Comparison of ENCODE assay signal across 19 mouse cellular contexts in the genomic region with DNA sequence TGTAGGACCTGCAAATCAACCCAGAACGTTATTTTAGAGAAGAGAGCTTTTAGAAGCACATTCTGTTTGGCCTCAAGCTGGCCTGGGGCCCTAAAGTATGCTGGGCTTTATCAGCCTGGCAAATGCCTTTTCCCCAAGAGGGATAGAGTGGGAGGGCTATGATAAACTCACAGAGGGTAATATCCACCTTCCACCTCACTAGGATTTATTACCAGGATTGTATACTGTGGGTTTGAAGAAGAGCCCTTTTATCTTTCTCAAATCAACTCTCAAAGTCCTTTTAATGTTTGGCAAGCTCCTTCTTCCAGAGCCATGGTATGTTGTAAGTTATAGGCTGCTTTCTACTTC. TPM values are rescaled to one million over a fixed set of nuclear protein-coding genes. Genes with fewer than 3 reads are reported as not detected.
DNase-seq lines count a peak whose midpoint lies in the region; ATAC-seq lines count a peak whose summit lies in the region.
"Had no signal": no experiment of that assay in that cellular context is flagged by ENCODE, and none has a peak within 500 bp of the region (broad histone marks: within the 10 kb centered on the region; RNA-seq: fewer than 3 reads in every experiment).

No protein-coding gene starts in this region.

- H3K4me1 ChIP-seq in heart, embryonic 14.5 days (ENCODE audit: control insufficient read depth in 2 of 2, insufficient read depth in 2 of 2, low read length in 2 of 2) = peaks cover 7 to 11% of the 10 kb centered on the region in 2 experiments
- H3K4me1 ChIP-seq in kidney, embryonic 16.5 days (ENCODE audit: insufficient read depth, low read length) = no peaks in the 10 kb centered on the region; the same call in none of the 2 replicates
- no peaks in the 10 kb centered on the region for H3K4me1 ChIP-seq in intestine, embryonic 16.5 days (ENCODE audit: control insufficient read depth, insufficient read depth, low read length)
- H3K4me1 ChIP-seq: forebrain, embryonic 15.5 days; hindbrain, embryonic 15.5 days; limb, embryonic 15.5 days had no signal

- peak; percentile 66; the same call in 1 of the 2 replicates for ATAC-seq in heart, embryonic 14.5 days (ENCODE audit: insufficient number of reproducible peaks, insufficient read depth, low FRiP score, low read depth)
- peak; percentile 2; the same call in 1 of the 2 replicates for ATAC-seq in kidney, embryonic 16.5 days (ENCODE audit: low FRiP score, low TSS enrichment)
- peak; percentile 66 for ATAC-seq in intestine, embryonic 16.5 days
- ATAC-seq in erythroid progenitor cell, adult 5-6 weeks (replicated peaks; ENCODE audit: low FRiP score, poor library complexity, severe bottlenecking) = no peak
- ATAC-seq: activated CD4-positive, CD25-positive, alpha-beta regulatory T cell, adult 4 months; forebrain, embryonic 15.5 days had no signal

- no peak overlapping the region for H3K4me2 ChIP-seq in heart, embryonic 14.5 days (ENCODE audit: low read length)
- no peak overlapping the region for H3K4me2 ChIP-seq in kidney, embryonic 16.5 days (replicated peaks; ENCODE audit: low read depth, low read length)
- H3K4me2 ChIP-seq in intestine, embryonic 16.5 days (ENCODE audit: low read depth, low read length) = no peak overlapping the region
- H3K4me2 ChIP-seq: forebrain, embryonic 15.5 days; hindbrain, embryonic 15.5 days; limb, embryonic 15.5 days had no signal

- no peak for DNase-seq in heart, adult 8-10 months (ENCODE audit: low spot score)
- DNase-seq in kidney, postnatal 4 days = no peak
- DNase-seq in B cell, adult 2 months = no peak
- DNase-seq: cerebellum, adult 9-10 months; midbrain, embryonic 14.5 days; right cerebral cortex, postnatal 14 days; thymus, adult 18-20 months; thymus, postnatal 4 days had no signal

- peaks cover 52% of the 10 kb centered on the region for H3K36me3 ChIP-seq in heart, embryonic 14.5 days (ENCODE audit: control insufficient read depth, insufficient read depth, low read length)
- peaks cover 2% of the 10 kb centered on the region; the same call in 1 of the 2 replicates for H3K36me3 ChIP-seq in kidney, embryonic 16.5 days (ENCODE audit: insufficient read depth, low read length)
- 0 out of 2 replicates have a peak, but pooled peaks cover 4% of the 10 kb centered on the region for H3K36me3 ChIP-seq in intestine, embryonic 16.5 days (ENCODE audit: control insufficient read depth, insufficient read depth, low read length)
- H3K36me3 ChIP-seq: forebrain, embryonic 15.5 days; hindbrain, embryonic 15.5 days; limb, embryonic 15.5 days had no signal

- no peaks in the 10 kb centered on the region for H3K27me3 ChIP-seq in heart, embryonic 14.5 days (ENCODE audit: control insufficient read depth, insufficient read depth, low read length)
- H3K27me3 ChIP-seq in kidney, embryonic 16.5 days (ENCODE audit: insufficient read depth, low read length) = no peaks in the 10 kb centered on the region
- H3K27me3 ChIP-seq in intestine, embryonic 16.5 days (replicated peaks; ENCODE audit: control insufficient read depth, insufficient read depth, low read length) = no peaks in the 10 kb centered on the region
- H3K27me3 ChIP-seq: forebrain, embryonic 15.5 days; hindbrain, embryonic 15.5 days; limb, embryonic 15.5 days had no signal

- WGBS in heart, embryonic 14.5 days = 7% methylated on average over 1 of the region's 1 CpGs
- WGBS in kidney, embryonic 16.5 days = 19% methylated on average over 1 of the region's 1 CpGs
- WGBS in intestine, embryonic 16.5 days = 14% methylated on average over 1 of the region's 1 CpGs

- no peak overlapping the region for H3K9ac ChIP-seq in heart, embryonic 14.5 days (ENCODE audit: low read length)
- no peak overlapping the region for H3K9ac ChIP-seq in kidney, embryonic 16.5 days (replicated peaks; ENCODE audit: low read length)
- H3K9ac ChIP-seq in intestine, embryonic 16.5 days (ENCODE audit: low read depth, low read length) = no peak overlapping the region
- H3K9ac ChIP-seq: forebrain, embryonic 15.5 days; hindbrain, embryonic 15.5 days; limb, embryonic 15.5 days had no signal

- H3K4me3 ChIP-seq in heart, embryonic 14.5 days (ENCODE audit: control insufficient read depth in 1 of 2, insufficient read depth in 1 of 2, low read depth in 1 of 2, low read length in 2 of 2) = no peak overlapping the region
- no peak overlapping the region for H3K4me3 ChIP-seq in kidney, embryonic 16.5 days (ENCODE audit: low read length)
- no peak overlapping the region for H3K4me3 ChIP-seq in intestine, embryonic 16.5 days (ENCODE audit: low read length)
- H3K4me3 ChIP-seq: forebrain, embryonic 15.5 days; hindbrain, embryonic 15.5 days; limb, embryonic 15.5 days had no signal

- H3K27ac ChIP-seq in heart, embryonic 14.5 days (replicated peaks in 1 of 2; ENCODE audit: control insufficient read depth in 1 of 2, insufficient read depth in 1 of 2, low read depth in 2 of 2, low read length in 2 of 2) = peak overlapping the region; percentile 71
- no peak overlapping the region for H3K27ac ChIP-seq in kidney, embryonic 16.5 days (ENCODE audit: low read length)
- H3K27ac ChIP-seq in intestine, embryonic 16.5 days (ENCODE audit: low read length) = no peak overlapping the region
- H3K27ac ChIP-seq: forebrain, embryonic 15.5 days; hindbrain, embryonic 15.5 days; kidney, postnatal 0 days; limb, embryonic 15.5 days had no signal

- 0 out of 2 replicates have a peak, but pooled peaks cover 2% of the 10 kb centered on the region for H3K9me3 ChIP-seq in heart, embryonic 14.5 days (ENCODE audit: control insufficient read depth, low read length)
- peaks cover 6% of the 10 kb centered on the region; the same call in 1 of the 2 replicates for H3K9me3 ChIP-seq in kidney, embryonic 16.5 days (ENCODE audit: low read length)
- H3K9me3 ChIP-seq in intestine, embryonic 16.5 days (ENCODE audit: control insufficient read depth, low read length) = 0 out of 2 replicates have a peak, but pooled peaks cover 2% of the 10 kb centered on the region
- H3K9me3 ChIP-seq: forebrain, embryonic 15.5 days; hindbrain, embryonic 15.5 days; limb, embryonic 15.5 days had no signal

RNA-seq across cellular contexts. Expression of gene Abcc9, which starts 33.7 kb away (rescaled TPM):
- 22.9 and 27.1 TPM in 2 replicates for polyA plus RNA-seq in heart, embryonic 14.5 days (2014; fragmentation: Nextera tagmentation; extraction: Ambion mirVana)
- total RNA-seq in heart, adult 8-10 months (2022) = 100 to 1,000 TPM; 229 to 268 (median 246) TPM
- polyA plus RNA-seq in kidney, embryonic 16.5 days (2015; fragmentation: Nextera tagmentation; extraction: Ambion mirVana) = 6.3 and 7.3 TPM in 2 replicates
- 7.6 and 7.8 TPM in 2 replicates for polyA plus RNA-seq in intestine, embryonic 16.5 days (2015; fragmentation: Nextera tagmentation; extraction: Ambion mirVana)
- 0.36 TPM in 1 of 2 replicates, not detected in the other for total RNA-seq in erythroid progenitor cell, adult 5-6 weeks (2015; ENCODE audit: low replicate concordance)
- total RNA-seq in erythroid progenitor cell, adult 5-6 weeks (2017; ENCODE audit: low replicate concordance) = 0.26 TPM in 1 of 2 replicates, not detected in the other
- total RNA-seq: hematopoietic stem cell, adult 5-6 weeks; megakaryocyte-erythroid progenitor cell, adult 5-6 weeks had no signal
- polyA plus RNA-seq: activated CD4-positive, CD25-positive, alpha-beta regulatory T cell, adult 4 months had no signal

Comparison
In these comparisons a context has a peak if more than half of its experiments do, and no peak if none do; other contexts are left out.
1. H3K27ac ChIP-seq: peak in heart, embryonic 14.5 days (2 of 2); none in kidney, embryonic 16.5 days (single experiment) and intestine, embryonic 16.5 days (single experiment).